ENCODE assay signal across 18 mouse cellular contexts in genomic region chr2:32119802-32120750, GRCm38 (mm10). TPM values are rescaled to one million over a fixed set of nuclear protein-coding genes. Genes with fewer than 3 reads are reported as not detected.
DNase-seq lines count a peak whose midpoint lies in the region; ATAC-seq lines count a peak whose summit lies in the region.
"Had no signal": no experiment of that assay in that cellular context is flagged by ENCODE, and none has a peak within 500 bp of the region (broad histone marks: within the 10 kb centered on the region; RNA-seq: fewer than 3 reads in every experiment).

No protein-coding gene starts in this region.

- no peak overlapping the region for H3K27ac ChIP-seq in liver, embryonic 11.5 days (ENCODE audit: low read depth, low read length)
- H3K27ac ChIP-seq in heart, embryonic 10.5 days = peak overlapping the region; percentile 59; the same call in 1 of the 2 replicates
- H3K27ac ChIP-seq: forebrain, embryonic 12.5 days; heart, embryonic 15.5 days; midbrain, embryonic 12.5 days had no signal

- no peak overlapping the region for H3K4me2 ChIP-seq in liver, embryonic 11.5 days
- H3K4me2 ChIP-seq: forebrain, embryonic 12.5 days; heart, embryonic 15.5 days; midbrain, embryonic 12.5 days had no signal

- H3K4me3 ChIP-seq in liver, embryonic 11.5 days (ENCODE audit: low read depth, low read length) = no peak overlapping the region
- H3K4me3 ChIP-seq in heart, embryonic 10.5 days = no peak overlapping the region
- H3K4me3 ChIP-seq: forebrain, embryonic 12.5 days; heart, embryonic 15.5 days; midbrain, embryonic 12.5 days had no signal

- no peak for DNase-seq in liver, embryonic 11.5 days (ENCODE audit: low spot score)
- DNase-seq in liver = no peak
- no peak for DNase-seq in heart, embryonic 10.5 days (ENCODE audit: low spot score)
- no peak for DNase-seq in spleen, adult 18-20 months
- DNase-seq in layer of hippocampus, postnatal 25 days (ENCODE audit: extremely low spot score in 1 of 2, low spot score in 1 of 2) = no peak
- no peak for DNase-seq in natural killer cell, adult 2 months (ENCODE audit: low spot score in 2 of 2)
- DNase-seq: adrenal gland, postnatal 14 days; cerebellum, adult 2 months; kidney, adult 11 months; layer of hippocampus, adult 9-11 months had no signal

- 0 out of 2 replicates have a peak overlapping the region, but pooled peaks have one; percentile 31 for H3K9ac ChIP-seq in liver, embryonic 11.5 days (ENCODE audit: low read depth, low read length)
- H3K9ac ChIP-seq: forebrain, embryonic 12.5 days; heart, embryonic 15.5 days; midbrain, embryonic 12.5 days had no signal

- H3K36me3 ChIP-seq in liver, embryonic 11.5 days (ENCODE audit: control insufficient read depth, insufficient read depth, low read length) = no peaks in the 10 kb centered on the region
- no peaks in the 10 kb centered on the region for H3K36me3 ChIP-seq in heart, embryonic 10.5 days
- H3K36me3 ChIP-seq: forebrain, embryonic 12.5 days; heart, embryonic 15.5 days; midbrain, embryonic 12.5 days had no signal

- WGBS in liver, embryonic 11.5 days = 90% methylated on average over 20 of the region's 20 CpGs
- WGBS in heart, embryonic 10.5 days = 91% methylated on average over 20 of the region's 20 CpGs

- H3K4me1 ChIP-seq in liver, embryonic 11.5 days (replicated peaks; ENCODE audit: control insufficient read depth, insufficient read depth, low read length) = peaks cover 21% of the 10 kb centered on the region
- peaks cover 17% of the 10 kb centered on the region for H3K4me1 ChIP-seq in heart, embryonic 10.5 days
- H3K4me1 ChIP-seq: forebrain, embryonic 12.5 days; midbrain, embryonic 12.5 days had no signal

- H3K27me3 ChIP-seq in liver, embryonic 11.5 days (replicated peaks; ENCODE audit: control insufficient read depth, insufficient read depth, low read length) = no peaks in the 10 kb centered on the region
- H3K27me3 ChIP-seq in heart, embryonic 10.5 days (ENCODE audit: insufficient read depth, poor library complexity, severe bottlenecking) = no peaks in the 10 kb centered on the region
- H3K27me3 ChIP-seq: forebrain, embryonic 12.5 days; heart, embryonic 15.5 days; midbrain, embryonic 12.5 days; Patski had no signal

- ATAC-seq in liver, embryonic 11.5 days (replicated peaks; ENCODE audit: low FRiP score) = no peak
- ATAC-seq in erythroblast, adult 5-6 weeks (replicated peaks; ENCODE audit: low FRiP score, poor library complexity, severe bottlenecking) = 0 out of 2 replicates have a peak, but pooled peaks have one; percentile 20
- ATAC-seq in megakaryocyte-erythroid progenitor cell, adult 5-6 weeks (replicated peaks; ENCODE audit: low FRiP score, low TSS enrichment, poor library complexity, severe bottlenecking) = peak; percentile 36
- ATAC-seq: Patski had no signal

- H3K9me3 ChIP-seq in liver, embryonic 11.5 days (ENCODE audit: control insufficient read depth, low read length) = 0 out of 2 replicates have a peak, but pooled peaks cover 5% of the 10 kb centered on the region
- no peaks in the 10 kb centered on the region for H3K9me3 ChIP-seq in heart, embryonic 10.5 days
- H3K9me3 ChIP-seq: forebrain, embryonic 12.5 days; heart, embryonic 15.5 days; midbrain, embryonic 12.5 days had no signal

RNA-seq across cellular contexts. Expression of gene Plpp7, which starts 24.7 kb away (rescaled TPM):
- 5.3 TPM in 2 replicates for polyA plus RNA-seq in liver, embryonic 11.5 days (2014; fragmentation: Nextera tagmentation; extraction: Ambion mirVana)
- total RNA-seq in erythroblast, adult 5-6 weeks (2015; ENCODE audit: low replicate concordance) = not detected in 2 replicates
- 0.60 TPM in 1 of 2 replicates, not detected in the other for total RNA-seq in erythroblast, adult 5-6 weeks (2017; ENCODE audit: low replicate concordance)
- 10.9 and 12.9 TPM in 2 replicates for polyA plus RNA-seq in heart, embryonic 10.5 days (2016; fragmentation: Nextera tagmentation; extraction: Ambion mirVana)
- 1.4 and 2.5 TPM in 2 replicates for total RNA-seq in megakaryocyte-erythroid progenitor cell, adult 5-6 weeks (2014; fragmentation: Nextera tagmentation)
- total RNA-seq in megakaryocyte-erythroid progenitor cell, adult 5-6 weeks (2017) = 0.65 TPM in 1 of 2 replicates, not detected in the other
- total RNA-seq in layer of hippocampus, postnatal 25 days (2021) = 10 to 100 TPM; 23.7 to 24.4 TPM
- total RNA-seq: neutrophil, adult 5-6 weeks had no signal

RNA-seq across cellular contexts. Expression of gene Prrc2b, which starts 30.8 kb away (rescaled TPM):
- 37.8 and 48.1 TPM in 2 replicates for polyA plus RNA-seq in liver, embryonic 11.5 days (2014; fragmentation: Nextera tagmentation; extraction: Ambion mirVana)
- total RNA-seq in erythroblast, adult 5-6 weeks (2015; ENCODE audit: low replicate concordance) = 12.3 and 13.0 TPM in 2 replicates
- total RNA-seq in erythroblast, adult 5-6 weeks (2017; ENCODE audit: low replicate concordance) = 10.8 and 13.7 TPM in 2 replicates
- polyA plus RNA-seq in heart, embryonic 10.5 days (2016; fragmentation: Nextera tagmentation; extraction: Ambion mirVana) = 44.1 and 54.6 TPM in 2 replicates
- total RNA-seq in megakaryocyte-erythroid progenitor cell, adult 5-6 weeks (2014; fragmentation: Nextera tagmentation) = 58.3 and 63.5 TPM in 2 replicates
- total RNA-seq in megakaryocyte-erythroid progenitor cell, adult 5-6 weeks (2017) = 13.9 and 20.1 TPM in 2 replicates
- total RNA-seq in layer of hippocampus, postnatal 25 days (2021) = 100 to 1,000 TPM; 248 to 275 TPM

RNA-seq across cellular contexts. Expression of gene Fam78a, which starts 35.4 kb away (rescaled TPM):
- 19.2 and 19.8 TPM in 2 replicates for polyA plus RNA-seq in liver, embryonic 11.5 days (2014; fragmentation: Nextera tagmentation; extraction: Ambion mirVana)
- total RNA-seq in erythroblast, adult 5-6 weeks (2015; ENCODE audit: low replicate concordance) = 9.6 and 16.9 TPM in 2 replicates
- total RNA-seq in erythroblast, adult 5-6 weeks (2017; ENCODE audit: low replicate concordance) = 19.7 and 23.0 TPM in 2 replicates
- polyA plus RNA-seq in heart, embryonic 10.5 days (2016; fragmentation: Nextera tagmentation; extraction: Ambion mirVana) = 37.7 and 60.1 TPM in 2 replicates
- total RNA-seq in megakaryocyte-erythroid progenitor cell, adult 5-6 weeks (2014; fragmentation: Nextera tagmentation) = 24.9 and 30.2 TPM in 2 replicates
- 17.4 and 23.4 TPM in 2 replicates for total RNA-seq in megakaryocyte-erythroid progenitor cell, adult 5-6 weeks (2017)
- total RNA-seq in layer of hippocampus, postnatal 25 days (2021) = 1 to 10 TPM; 3.2 to 6.3 TPM
- polyA plus RNA-seq: C2C12 had no signal

Comparison
In these comparisons a context has a peak if more than half of its experiments do, and no peak if none do; other contexts are left out.
1. RNA of gene Plpp7, which starts 24.7 kb away (total RNA-seq): 23.7 to 24.4 TPM in layer of hippocampus, postnatal 25 days; 0.65 to 2.5 TPM in megakaryocyte-erythroid progenitor cell, adult 5-6 weeks and 0.60 TPM in erythroblast, adult 5-6 weeks; every median in the first group is over 4 times any median in the second.